Comparison of ENCODE assay signal across 14 mouse cellular contexts in genomic region chr11:66482501-66482900, GRCm38 (mm10). TPM values are rescaled to one million over a fixed set of nuclear protein-coding genes. Genes with fewer than 3 reads are reported as not detected.
DNase-seq lines count a peak whose midpoint lies in the region; ATAC-seq lines count a peak whose summit lies in the region.
"Had no signal": no experiment of that assay in that cellular context is flagged by ENCODE, and none has a peak within 500 bp of the region (broad histone marks: within the 10 kb centered on the region; RNA-seq: fewer than 3 reads in every experiment).

No protein-coding gene starts in this region.

- 66% methylated on average over 6 of the region's 6 CpGs for WGBS in hindbrain, embryonic 14.5 days
- WGBS in hindbrain, embryonic 10.5 days: 83% methylated on average over 6 of the region's 6 CpGs
- 59% methylated on average over 6 of the region's 6 CpGs for WGBS in liver, embryonic 12.5 days (ENCODE audit: insufficient replicate concordance)

- peak; percentile 41 for DNase-seq in hindbrain, embryonic 14.5 days (ENCODE audit: low spot score)
- DNase-seq in hindbrain, embryonic 10.5 days (ENCODE audit: low spot score): no peak
- DNase-seq in lung, postnatal 10 days: peak; percentile 45
- no peak for DNase-seq in lung, postnatal 4 days
- peak; percentile 24 to 56 for DNase-seq in frontal cortex, postnatal 14 days (ENCODE audit: low spot score in 2 of 2)
- peak; percentile 15 to 26 for DNase-seq in left cerebral cortex, postnatal 36 days (ENCODE audit: low spot score in 2 of 2)
- DNase-seq: cerebellum, adult 9-10 months had no signal

- H3K4me3 ChIP-seq in hindbrain, embryonic 14.5 days (replicated peaks; ENCODE audit: low read length): no peak overlapping the region
- no peak overlapping the region for H3K4me3 ChIP-seq in hindbrain, embryonic 10.5 days
- H3K4me3 ChIP-seq in liver, embryonic 12.5 days: no peak overlapping the region
- H3K4me3 ChIP-seq: limb, embryonic 13.5 days had no signal

- intact Hi-C loops in left cerebral cortex, postnatal 36 days (cut with DNase I): no loop called here

- H3K4me1 ChIP-seq in hindbrain, embryonic 14.5 days (replicated peaks; ENCODE audit: control insufficient read depth, insufficient read depth, low read length): no peaks in the 10 kb centered on the region
- no peaks in the 10 kb centered on the region for H3K4me1 ChIP-seq in hindbrain, embryonic 10.5 days (replicated peaks)
- no peaks in the 10 kb centered on the region for H3K4me1 ChIP-seq in liver, embryonic 12.5 days
- H3K4me1 ChIP-seq: limb, embryonic 13.5 days had no signal

- no peaks in the 10 kb centered on the region for H3K36me3 ChIP-seq in hindbrain, embryonic 14.5 days (replicated peaks; ENCODE audit: control insufficient read depth, insufficient read depth)
- H3K36me3 ChIP-seq in hindbrain, embryonic 10.5 days: no peaks in the 10 kb centered on the region
- no peaks in the 10 kb centered on the region for H3K36me3 ChIP-seq in liver, embryonic 12.5 days
- H3K36me3 ChIP-seq: limb, embryonic 13.5 days had no signal

- no peak overlapping the region for H3K9ac ChIP-seq in hindbrain, embryonic 14.5 days
- no peak overlapping the region for H3K9ac ChIP-seq in liver, embryonic 12.5 days
- H3K9ac ChIP-seq: limb, embryonic 13.5 days had no signal

- no peaks in the 10 kb centered on the region for H3K27me3 ChIP-seq in hindbrain, embryonic 14.5 days (ENCODE audit: control insufficient read depth, insufficient read depth, low read length)
- no peaks in the 10 kb centered on the region for H3K27me3 ChIP-seq in hindbrain, embryonic 10.5 days (ENCODE audit: insufficient read depth, poor library complexity, severe bottlenecking)
- no peaks in the 10 kb centered on the region for H3K27me3 ChIP-seq in liver, embryonic 12.5 days (replicated peaks)
- H3K27me3 ChIP-seq: limb, embryonic 13.5 days had no signal

- no peaks in the 10 kb centered on the region for H3K9me3 ChIP-seq in hindbrain, embryonic 14.5 days (ENCODE audit: control insufficient read depth, low read length)
- no peaks in the 10 kb centered on the region for H3K9me3 ChIP-seq in hindbrain, embryonic 10.5 days
- no peaks in the 10 kb centered on the region for H3K9me3 ChIP-seq in liver, embryonic 12.5 days (replicated peaks)
- H3K9me3 ChIP-seq: limb, embryonic 13.5 days had no signal

- no peak overlapping the region for H3K4me2 ChIP-seq in hindbrain, embryonic 14.5 days (replicated peaks)
- H3K4me2 ChIP-seq in liver, embryonic 12.5 days: no peak overlapping the region
- H3K4me2 ChIP-seq: limb, embryonic 13.5 days had no signal

- ATAC-seq in hindbrain, embryonic 14.5 days (ENCODE audit: low FRiP score): no peak
- ATAC-seq in liver, embryonic 12.5 days: no peak
- no peak for ATAC-seq in activated CD4-positive, CD25-positive, alpha-beta regulatory T cell, adult 4 months

- no peak overlapping the region for H3K27ac ChIP-seq in hindbrain, embryonic 14.5 days
- H3K27ac ChIP-seq in hindbrain, embryonic 10.5 days: no peak overlapping the region
- H3K27ac ChIP-seq in liver, embryonic 12.5 days: no peak overlapping the region
- H3K27ac ChIP-seq: kidney, postnatal 0 days; limb, embryonic 13.5 days had no signal

RNA-seq across cellular contexts. Expression of gene Shisa6, which starts 43.3 kb away (rescaled TPM):
- polyA plus RNA-seq in hindbrain, embryonic 14.5 days (2014; fragmentation: Nextera tagmentation; extraction: Ambion mirVana): 8.0 and 8.5 TPM in 2 replicates
- 0.52 and 1.2 TPM in 2 replicates for polyA plus RNA-seq in hindbrain, embryonic 10.5 days (2016; fragmentation: Nextera tagmentation; extraction: Ambion mirVana)
- total RNA-seq in left cerebral cortex, postnatal 36 days (2021): 10 to 100 TPM; 11.6 to 19.5 TPM
- polyA plus RNA-seq in liver, embryonic 12.5 days (2016; fragmentation: Nextera tagmentation; extraction: Ambion mirVana): 0.08 TPM in 1 of 2 replicates, not detected in the other
- not detected for polyA plus RNA-seq in activated CD4-positive, CD25-positive, alpha-beta regulatory T cell, adult 4 months (2017; shearing (Covaris generic))
- total RNA-seq: MEL; neutrophil, adult 5-6 weeks had no signal
- polyA plus RNA-seq: small intestine, adult 2 months had no signal

Comparison
In these comparisons a context has a peak if more than half of its experiments do, and no peak if none do; other contexts are left out.
1. DNase-seq: peak in hindbrain, embryonic 14.5 days (single experiment), lung, postnatal 10 days (single experiment), frontal cortex, postnatal 14 days (2 of 2) and left cerebral cortex, postnatal 36 days (2 of 2); none in hindbrain, embryonic 10.5 days (single experiment) and lung, postnatal 4 days (0 of 2).